Mouse (Mus musculus): ENCODE measurements around the gene Itln1.

DNA sequence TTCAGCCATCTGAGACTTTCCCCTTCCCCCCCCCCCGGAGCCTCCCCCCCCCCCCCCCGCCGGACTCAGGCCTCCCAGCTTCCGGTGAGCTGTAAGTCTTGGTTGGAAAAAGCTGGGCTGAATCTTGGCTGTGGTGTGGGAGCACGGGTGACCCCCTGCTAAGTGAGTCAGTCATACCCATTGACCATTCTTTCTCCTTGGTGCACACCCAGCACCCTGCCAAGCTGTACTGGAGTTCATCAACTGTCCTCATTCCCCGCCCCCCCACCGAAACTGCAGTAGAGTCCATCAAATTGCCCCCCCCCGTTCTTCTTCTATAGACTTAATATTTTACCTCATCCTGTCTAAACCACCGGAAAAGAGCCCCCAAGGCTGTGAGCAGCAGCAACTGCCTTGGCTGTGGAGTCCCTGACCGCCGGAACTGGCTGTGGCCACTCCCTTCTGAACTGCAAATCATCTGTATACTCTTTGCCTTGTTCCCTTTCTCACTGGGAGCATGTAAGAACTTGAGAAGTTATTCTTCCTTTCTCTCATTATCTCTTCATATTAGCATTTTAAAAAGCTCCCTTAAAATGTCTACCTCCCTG is 26.6 kb upstream of the Itln1 start:
- TF ChIP-seq HCFC1 (IDR thresholded peaks at IDR 0.05; ENCODE audit: borderline replicate concordance, insufficient read depth, low read length) (no peak), ZNF384 (IDR thresholded peaks at IDR 0.05; ENCODE audit: low read depth, low read length) (no peak), CHD2 (IDR thresholded peaks at IDR 0.05; ENCODE audit: low read depth, low read length) (no peak)

Data from ES-E14 (cell line).